8 mouse cellular contexts compared by ENCODE assay signal in the genomic region with DNA sequence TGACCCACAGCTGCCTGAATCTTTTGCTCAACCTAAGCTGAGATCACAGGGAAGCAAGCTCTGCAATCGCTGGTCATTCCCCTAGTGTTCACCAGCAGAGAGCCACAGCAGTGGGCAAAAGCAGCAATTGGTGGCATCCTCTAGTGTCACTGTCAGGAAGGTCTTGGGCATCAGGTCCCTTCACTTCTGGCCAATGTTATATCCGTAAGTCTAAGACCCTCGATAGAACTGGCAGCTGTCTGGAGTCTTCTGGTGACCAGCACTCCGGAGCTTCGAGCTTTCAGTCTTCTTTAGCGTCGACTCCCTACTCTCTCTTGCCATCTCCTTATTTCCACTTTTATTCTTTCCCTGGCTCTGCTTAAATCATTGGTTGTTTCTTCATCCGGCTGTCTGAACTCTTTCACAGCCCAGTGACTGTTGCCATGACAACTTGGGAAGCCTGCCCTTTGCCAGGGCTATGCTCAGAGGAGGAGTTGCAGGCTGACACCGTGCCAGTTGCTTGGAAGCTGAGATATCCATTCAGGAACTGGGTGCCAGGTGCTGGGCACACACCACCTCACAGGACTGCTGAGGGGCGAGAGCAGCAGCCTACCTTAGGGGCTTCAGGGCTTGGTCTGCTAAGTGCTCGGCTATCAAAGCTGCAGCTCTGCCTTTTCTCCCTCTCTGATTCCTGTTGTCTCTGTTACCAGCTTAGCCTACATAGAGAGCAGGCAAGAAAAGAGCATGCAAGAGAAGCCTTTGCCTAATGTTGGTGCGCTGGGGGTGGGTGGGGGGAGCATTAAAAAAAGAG. TPM values are rescaled to one million over a fixed set of nuclear protein-coding genes. Genes with fewer than 3 reads are reported as not detected.
DNase-seq lines count a peak whose midpoint lies in the region; ATAC-seq and TF ChIP-seq lines count a peak whose summit lies in the region.

No protein-coding gene starts in this region.

- no peak for ATAC-seq in limb, embryonic 11.5 days (ENCODE audit: insufficient number of reproducible peaks, low FRiP score, low TSS enrichment, low read depth)
- peak; percentile 81 for ATAC-seq in midbrain, embryonic 13.5 days
- no peak for ATAC-seq in stomach, embryonic 14.5 days (ENCODE audit: insufficient number of reproducible peaks, insufficient read depth, low FRiP score, low read depth)

- no peak overlapping the region for H3K4me3 ChIP-seq in kidney, adult 2 months (ENCODE audit: insufficient read depth, low read depth, low read length)
- no peak overlapping the region for H3K4me3 ChIP-seq in limb, embryonic 11.5 days (ENCODE audit: low read depth, low read length)
- H3K4me3 ChIP-seq in midbrain, embryonic 13.5 days (replicated peaks) = peak overlapping the region; percentile 47
- no peak overlapping the region for H3K4me3 ChIP-seq in stomach, embryonic 14.5 days (ENCODE audit: low read depth, low read length)

- H3K27ac ChIP-seq in kidney, adult 2 months (ENCODE audit: insufficient read depth, low read depth, low read length) = no peak overlapping the region
- H3K27ac ChIP-seq in limb, embryonic 11.5 days (replicated peaks; ENCODE audit: low read depth, low read length) = no peak overlapping the region
- H3K27ac ChIP-seq in midbrain, embryonic 13.5 days = peak overlapping the region; percentile 78
- no peak overlapping the region for H3K27ac ChIP-seq in stomach, embryonic 14.5 days (ENCODE audit: low read length)

- H3K4me2 ChIP-seq in limb, embryonic 11.5 days (ENCODE audit: low read depth, severe bottlenecking) = no peak overlapping the region
- peak overlapping the region; percentile 59 for H3K4me2 ChIP-seq in midbrain, embryonic 13.5 days (replicated peaks)
- peak overlapping the region; percentile 0; the same call in 1 of the 2 replicates for H3K4me2 ChIP-seq in stomach, embryonic 14.5 days (replicated peaks; ENCODE audit: low read depth, low read length)

- no peak for TF ChIP-seq POLR2A in kidney, adult 2 months (IDR thresholded peaks at IDR 0.05; ENCODE audit: low read depth, low read length)

- H3K9me3 ChIP-seq in limb, embryonic 11.5 days (ENCODE audit: control insufficient read depth, low read length) = no peaks in the 10 kb centered on the region
- H3K9me3 ChIP-seq in midbrain, embryonic 13.5 days = no peaks in the 10 kb centered on the region
- H3K9me3 ChIP-seq in stomach, embryonic 14.5 days (ENCODE audit: control insufficient read depth, low read depth, low read length) = no peaks in the 10 kb centered on the region

- WGBS in kidney, adult 2 months = 18% methylated on average over 12 of the region's 12 CpGs
- WGBS in limb, embryonic 11.5 days = 66% methylated on average over 12 of the region's 12 CpGs
- 11% methylated on average over 12 of the region's 12 CpGs for WGBS in midbrain, embryonic 13.5 days
- 60% methylated on average over 12 of the region's 12 CpGs for WGBS in stomach, embryonic 14.5 days

- DNase-seq in adrenal gland, adult 2 months = peak; percentile 88
- peak; percentile 82 for DNase-seq in embryo, embryonic 10.5 days (ENCODE audit: low spot score)
- DNase-seq in gastrocnemius, postnatal 25 days = peak; percentile 12
- peak; percentile 98 for DNase-seq in kidney, adult 2 months
- DNase-seq in limb, embryonic 11.5 days (ENCODE audit: low spot score) = peak; percentile 35
- no peak for DNase-seq in urinary bladder, adult 2 months (ENCODE audit: low spot score)

- H3K36me3 ChIP-seq in kidney, adult 2 months (ENCODE audit: control insufficient read depth, insufficient read depth, low read length) = no peaks in the 10 kb centered on the region
- no peaks in the 10 kb centered on the region for H3K36me3 ChIP-seq in limb, embryonic 11.5 days (ENCODE audit: control insufficient read depth, insufficient read depth, low read length)
- peaks cover 3% of the 10 kb centered on the region; the same call in 1 of the 2 replicates for H3K36me3 ChIP-seq in midbrain, embryonic 13.5 days
- H3K36me3 ChIP-seq in stomach, embryonic 14.5 days (ENCODE audit: control insufficient read depth, insufficient read depth, low read length) = no peaks in the 10 kb centered on the region

- H3K9ac ChIP-seq in limb, embryonic 11.5 days (ENCODE audit: low read length) = no peak overlapping the region
- peak overlapping the region; percentile 54; the same call in 1 of the 2 replicates for H3K9ac ChIP-seq in midbrain, embryonic 13.5 days (replicated peaks)
- H3K9ac ChIP-seq in stomach, embryonic 14.5 days (replicated peaks; ENCODE audit: low read depth, low read length) = no peak overlapping the region

- no peak for TF ChIP-seq CTCF in kidney, adult 2 months (conservative IDR thresholded peaks at IDR 0.05; ENCODE audit: insufficient read depth, insufficient read length, low read depth, low read length)

- H3K4me1 ChIP-seq in kidney, adult 2 months (ENCODE audit: control insufficient read depth, insufficient read depth, low read length) = peaks cover 11% of the 10 kb centered on the region; the same call in 1 of the 2 replicates
- H3K4me1 ChIP-seq in limb, embryonic 11.5 days (ENCODE audit: control insufficient read depth, insufficient read depth, low read length) = peaks cover 3% of the 10 kb centered on the region; the same call in 1 of the 2 replicates
- peaks cover 36% of the 10 kb centered on the region for H3K4me1 ChIP-seq in midbrain, embryonic 13.5 days (replicated peaks)
- H3K4me1 ChIP-seq in stomach, embryonic 14.5 days (ENCODE audit: control insufficient read depth, insufficient read depth, low read length) = peaks cover 2% of the 10 kb centered on the region; the same call in 1 of the 2 replicates

- H3K27me3 ChIP-seq in kidney, adult 2 months (replicated peaks; ENCODE audit: control insufficient read depth, insufficient read depth, low read length) = no peaks in the 10 kb centered on the region
- H3K27me3 ChIP-seq in limb, embryonic 11.5 days (ENCODE audit: control insufficient read depth, insufficient read depth, low read length) = no peaks in the 10 kb centered on the region
- no peaks in the 10 kb centered on the region for H3K27me3 ChIP-seq in midbrain, embryonic 13.5 days
- no peaks in the 10 kb centered on the region for H3K27me3 ChIP-seq in stomach, embryonic 14.5 days (ENCODE audit: control insufficient read depth, insufficient read depth, low read length)

RNA-seq across cellular contexts. Expression of a gene that starts 2.2 kb away (rescaled TPM):
- total RNA-seq in adrenal gland, adult 2 months (2021) = 10 to 100 TPM; 11.8 TPM
- polyA plus RNA-seq in adrenal gland, adult 2 months (2012; rRNA removed) = 2.9 and 4.1 TPM in 2 replicates
- 1 to 10 TPM in 1 of 2 experiments, under 1 TPM in 1; 0.83 to 4.1 TPM for total RNA-seq in gastrocnemius, postnatal 25 days (2021)
- 67.8 and 73.1 TPM in 2 replicates for polyA plus RNA-seq in kidney, adult 2 months (2012; rRNA removed)
- 31.2 and 38.6 TPM in 2 replicates for polyA plus RNA-seq in limb, embryonic 11.5 days (2014; fragmentation: Nextera tagmentation; extraction: Ambion mirVana)
- 64.6 and 66.8 TPM in 2 replicates for polyA plus RNA-seq in midbrain, embryonic 13.5 days (2015; fragmentation: Nextera tagmentation; extraction: Ambion mirVana)
- 44.4 and 48.8 TPM in 2 replicates for polyA plus RNA-seq in stomach, embryonic 14.5 days (2014; fragmentation: Nextera tagmentation; extraction: Ambion mirVana)
- 32.9 and 36.7 TPM in 2 replicates for polyA plus RNA-seq in urinary bladder, adult 2 months (2012; rRNA removed)

RNA-seq across cellular contexts. Expression of a gene that starts 23.8 kb away (rescaled TPM):
- 10 to 100 TPM; 19.5 to 26.1 TPM for total RNA-seq in adrenal gland, adult 2 months (2021)
- 20.9 and 31.7 TPM in 2 replicates for polyA plus RNA-seq in adrenal gland, adult 2 months (2012; rRNA removed)
- 10 to 100 TPM; 12.6 to 13.9 TPM for total RNA-seq in gastrocnemius, postnatal 25 days (2021)
- 32.8 and 32.9 TPM in 2 replicates for polyA plus RNA-seq in kidney, adult 2 months (2012; rRNA removed)
- polyA plus RNA-seq in limb, embryonic 11.5 days (2014; fragmentation: Nextera tagmentation; extraction: Ambion mirVana) = 15.0 and 15.2 TPM in 2 replicates
- polyA plus RNA-seq in midbrain, embryonic 13.5 days (2015; fragmentation: Nextera tagmentation; extraction: Ambion mirVana) = 10.6 and 11.8 TPM in 2 replicates
- 27.2 and 27.3 TPM in 2 replicates for polyA plus RNA-seq in stomach, embryonic 14.5 days (2014; fragmentation: Nextera tagmentation; extraction: Ambion mirVana)
- polyA plus RNA-seq in urinary bladder, adult 2 months (2012; rRNA removed) = 13.2 and 13.8 TPM in 2 replicates

RNA-seq across cellular contexts. Expression of a gene that starts 26.7 kb away (rescaled TPM):
- 1 to 10 TPM; 2.3 to 3.1 TPM for total RNA-seq in adrenal gland, adult 2 months (2021)
- 5.0 and 5.6 TPM in 2 replicates for polyA plus RNA-seq in adrenal gland, adult 2 months (2012; rRNA removed)
- total RNA-seq in gastrocnemius, postnatal 25 days (2021) = under 1 TPM; 0.05 to 0.43 TPM
- 47.8 and 63.5 TPM in 2 replicates for polyA plus RNA-seq in kidney, adult 2 months (2012; rRNA removed)
- polyA plus RNA-seq in limb, embryonic 11.5 days (2014; fragmentation: Nextera tagmentation; extraction: Ambion mirVana) = 0.08 and 0.10 TPM in 2 replicates
- 0.05 and 0.09 TPM in 2 replicates for polyA plus RNA-seq in midbrain, embryonic 13.5 days (2015; fragmentation: Nextera tagmentation; extraction: Ambion mirVana)
- 0.33 and 0.70 TPM in 2 replicates for polyA plus RNA-seq in stomach, embryonic 14.5 days (2014; fragmentation: Nextera tagmentation; extraction: Ambion mirVana)
- polyA plus RNA-seq in urinary bladder, adult 2 months (2012; rRNA removed) = 0.72 and 0.74 TPM in 2 replicates

RNA-seq across cellular contexts. Expression of a gene that starts 26.8 kb away (rescaled TPM):
- total RNA-seq in adrenal gland, adult 2 months (2021) = not detected
- polyA plus RNA-seq in adrenal gland, adult 2 months (2012; rRNA removed) = not detected in 2 replicates
- total RNA-seq in gastrocnemius, postnatal 25 days (2021) = not detected
- polyA plus RNA-seq in kidney, adult 2 months (2012; rRNA removed) = 0.04 TPM in 1 of 2 replicates, not detected in the other
- 0.06 TPM in 1 of 2 replicates, not detected in the other for polyA plus RNA-seq in limb, embryonic 11.5 days (2014; fragmentation: Nextera tagmentation; extraction: Ambion mirVana)
- polyA plus RNA-seq in midbrain, embryonic 13.5 days (2015; fragmentation: Nextera tagmentation; extraction: Ambion mirVana) = not detected in 2 replicates
- polyA plus RNA-seq in stomach, embryonic 14.5 days (2014; fragmentation: Nextera tagmentation; extraction: Ambion mirVana) = 0.10 and 0.11 TPM in 2 replicates
- not detected in 2 replicates for polyA plus RNA-seq in urinary bladder, adult 2 months (2012; rRNA removed)

RNA-seq across cellular contexts. Expression of a gene that starts 27.3 kb away (rescaled TPM):
- total RNA-seq in adrenal gland, adult 2 months (2021) = not detected
- polyA plus RNA-seq in adrenal gland, adult 2 months (2012; rRNA removed) = not detected in 2 replicates
- total RNA-seq in gastrocnemius, postnatal 25 days (2021) = not detected
- 0.35 TPM in 1 of 2 replicates, not detected in the other for polyA plus RNA-seq in kidney, adult 2 months (2012; rRNA removed)
- polyA plus RNA-seq in limb, embryonic 11.5 days (2014; fragmentation: Nextera tagmentation; extraction: Ambion mirVana) = not detected in 2 replicates
- not detected in 2 replicates for polyA plus RNA-seq in midbrain, embryonic 13.5 days (2015; fragmentation: Nextera tagmentation; extraction: Ambion mirVana)
- polyA plus RNA-seq in stomach, embryonic 14.5 days (2014; fragmentation: Nextera tagmentation; extraction: Ambion mirVana) = not detected in 2 replicates
- polyA plus RNA-seq in urinary bladder, adult 2 months (2012; rRNA removed) = not detected in 2 replicates
